8 mouse cellular contexts compared by ENCODE assay signal in genomic region chr5:76974207-76974553, GRCm38 (mm10). TPM values are rescaled to one million over a fixed set of nuclear protein-coding genes. Genes with fewer than 3 reads are reported as not detected.
DNase-seq lines count a peak whose midpoint lies in the region; ATAC-seq and TF ChIP-seq lines count a peak whose summit lies in the region.

No protein-coding gene starts in this region.

- H3K4me1 ChIP-seq in neural tube, embryonic 11.5 days (ENCODE audit: control insufficient read depth, insufficient read depth, low read length), result 0 out of 2 replicates have a peak, but pooled peaks cover 6% of the 10 kb centered on the region
- peaks cover 25% of the 10 kb centered on the region for H3K4me1 ChIP-seq in erythroblast, embryonic 14.5 days (ENCODE audit: control insufficient read depth)
- peaks cover 19% of the 10 kb centered on the region for H3K4me1 ChIP-seq in limb, embryonic 13.5 days
- no peaks in the 10 kb centered on the region for H3K4me1 ChIP-seq in olfactory bulb, adult 2 months (ENCODE audit: control insufficient read depth, insufficient read depth, low read length)

- H3K27me3 ChIP-seq in neural tube, embryonic 11.5 days (ENCODE audit: control insufficient read depth, insufficient read depth, low read length), result no peaks in the 10 kb centered on the region
- H3K27me3 ChIP-seq in erythroblast, embryonic 14.5 days (ENCODE audit: control insufficient read depth), result no peaks in the 10 kb centered on the region
- H3K27me3 ChIP-seq in limb, embryonic 13.5 days, result no peaks in the 10 kb centered on the region

- peak; percentile 8; the same call in 1 of the 2 replicates for ATAC-seq in neural tube, embryonic 11.5 days (ENCODE audit: insufficient read depth, low FRiP score, low TSS enrichment)
- no peak; the same call in none of the 2 replicates for ATAC-seq in limb, embryonic 13.5 days (ENCODE audit: low FRiP score, low read depth)

- WGBS in neural tube, embryonic 11.5 days, result 3% methylated on average over 17 of the region's 17 CpGs
- 3% methylated on average over 17 of the region's 17 CpGs for WGBS in limb, embryonic 13.5 days
- under 1% methylated on average over 17 of the region's 17 CpGs for WGBS in olfactory bulb, adult 2 months

- no peaks in the 10 kb centered on the region for H3K9me3 ChIP-seq in neural tube, embryonic 11.5 days (ENCODE audit: control insufficient read depth, low read length)
- H3K9me3 ChIP-seq in erythroblast, embryonic 14.5 days (ENCODE audit: control insufficient read depth, low read length), result no peaks in the 10 kb centered on the region
- no peaks in the 10 kb centered on the region for H3K9me3 ChIP-seq in limb, embryonic 13.5 days

- H3K27ac ChIP-seq in neural tube, embryonic 11.5 days (ENCODE audit: low read depth, low read length), result no peak overlapping the region
- no peak overlapping the region for H3K27ac ChIP-seq in limb, embryonic 13.5 days
- H3K27ac ChIP-seq in olfactory bulb, adult 2 months (ENCODE audit: insufficient read depth, low read depth, low read length), result no peak overlapping the region

- H3K36me3 ChIP-seq in neural tube, embryonic 11.5 days (ENCODE audit: control insufficient read depth, insufficient read depth, low read length), result peaks cover 5% of the 10 kb centered on the region; the same call in 1 of the 2 replicates
- peaks cover 58% of the 10 kb centered on the region for H3K36me3 ChIP-seq in erythroblast, embryonic 14.5 days (ENCODE audit: control insufficient read depth)
- H3K36me3 ChIP-seq in limb, embryonic 13.5 days, result peaks cover 40% of the 10 kb centered on the region

- H3K4me2 ChIP-seq in neural tube, embryonic 11.5 days (ENCODE audit: low read depth), result peak overlapping the region; percentile 92
- H3K4me2 ChIP-seq in limb, embryonic 13.5 days (replicated peaks), result peak overlapping the region; percentile 89

- peak overlapping the region; percentile 91 for H3K4me3 ChIP-seq in neural tube, embryonic 11.5 days (ENCODE audit: low read depth, low read length)
- peak overlapping the region; percentile 97 for H3K4me3 ChIP-seq in erythroblast, embryonic 14.5 days (replicated peaks)
- H3K4me3 ChIP-seq in limb, embryonic 13.5 days, result peak overlapping the region; percentile 94
- peak overlapping the region; percentile 95 for H3K4me3 ChIP-seq in olfactory bulb, adult 2 months (ENCODE audit: insufficient read depth, low read depth, low read length)

- H3K9ac ChIP-seq in neural tube, embryonic 11.5 days (ENCODE audit: low read length), result peak overlapping the region; percentile 86
- peak overlapping the region; percentile 82 for H3K9ac ChIP-seq in limb, embryonic 13.5 days

- DNase-seq in neural tube, embryonic 11.5 days (ENCODE audit: low spot score), result no peak
- DNase-seq in neural tube, embryonic 10.5 days (ENCODE audit: extremely low spot score, low spot score), result no peak
- DNase-seq in adrenal gland, postnatal 36 days, result no peak
- no peak for DNase-seq in cerebellum, postnatal 4 days (ENCODE audit: low spot score in 2 of 2)
- no peak for DNase-seq in thymus, postnatal 10 days (ENCODE audit: low spot score in 2 of 2)

- TF ChIP-seq POLR2A in olfactory bulb, adult 2 months (IDR thresholded peaks at IDR 0.05; ENCODE audit: insufficient read depth, low read depth, low read length), result no peak

- TF ChIP-seq CTCF in olfactory bulb, adult 2 months (IDR thresholded peaks at IDR 0.05; ENCODE audit: insufficient read depth, low read depth, low read length), result no peak

RNA-seq across cellular contexts. Expression of gene Srp72, which starts 0.3 kb away (rescaled TPM):
- polyA plus RNA-seq in neural tube, embryonic 11.5 days (2014; fragmentation: Nextera tagmentation; extraction: Ambion mirVana), result 80.7 and 84.3 TPM in 2 replicates
- 3.4 and 8.2 TPM in 2 replicates for polyA plus RNA-seq in erythroblast, embryonic 14.5 days (2012)
- 115 and 121 TPM in 2 replicates for polyA plus RNA-seq in limb, embryonic 13.5 days (2015; fragmentation: Nextera tagmentation; extraction: Ambion mirVana)
- not detected in 2 replicates for polyA plus RNA-seq in olfactory bulb, adult 2 months (2012; ENCODE audit: insufficient read depth, insufficient read length, low replicate concordance, missing spikeins)
- 100 to 1,000 TPM; 151 to 162 TPM for total RNA-seq in adrenal gland, postnatal 36 days (2021)

RNA-seq across cellular contexts. Expression of gene Ppat, which starts 22.8 kb away (rescaled TPM):
- polyA plus RNA-seq in neural tube, embryonic 11.5 days (2014; fragmentation: Nextera tagmentation; extraction: Ambion mirVana), result 38.5 and 40.8 TPM in 2 replicates
- polyA plus RNA-seq in erythroblast, embryonic 14.5 days (2012), result 0.37 and 0.49 TPM in 2 replicates
- polyA plus RNA-seq in limb, embryonic 13.5 days (2015; fragmentation: Nextera tagmentation; extraction: Ambion mirVana), result 23.9 and 25.4 TPM in 2 replicates
- not detected in 2 replicates for polyA plus RNA-seq in olfactory bulb, adult 2 months (2012; ENCODE audit: insufficient read depth, insufficient read length, low replicate concordance, missing spikeins)
- 10 to 100 TPM; 17.9 to 24.7 TPM for total RNA-seq in adrenal gland, postnatal 36 days (2021)

RNA-seq across cellular contexts. Expression of gene Paics, which starts 23.1 kb away (rescaled TPM):
- 375 and 378 TPM in 2 replicates for polyA plus RNA-seq in neural tube, embryonic 11.5 days (2014; fragmentation: Nextera tagmentation; extraction: Ambion mirVana)
- 5.0 and 5.7 TPM in 2 replicates for polyA plus RNA-seq in erythroblast, embryonic 14.5 days (2012)
- 321 and 323 TPM in 2 replicates for polyA plus RNA-seq in limb, embryonic 13.5 days (2015; fragmentation: Nextera tagmentation; extraction: Ambion mirVana)
- polyA plus RNA-seq in olfactory bulb, adult 2 months (2012; ENCODE audit: insufficient read depth, insufficient read length, low replicate concordance, missing spikeins), result not detected in 2 replicates
- total RNA-seq in adrenal gland, postnatal 36 days (2021), result 100 to 1,000 TPM; 174 to 239 TPM

RNA-seq across cellular contexts. Expression of gene Arl9, which starts 29.7 kb away (rescaled TPM):
- polyA plus RNA-seq in neural tube, embryonic 11.5 days (2014; fragmentation: Nextera tagmentation; extraction: Ambion mirVana), result not detected in 2 replicates
- polyA plus RNA-seq in erythroblast, embryonic 14.5 days (2012), result not detected in 2 replicates
- polyA plus RNA-seq in limb, embryonic 13.5 days (2015; fragmentation: Nextera tagmentation; extraction: Ambion mirVana), result not detected in 2 replicates
- not detected in 2 replicates for polyA plus RNA-seq in olfactory bulb, adult 2 months (2012; ENCODE audit: insufficient read depth, insufficient read length, low replicate concordance, missing spikeins)
- total RNA-seq in adrenal gland, postnatal 36 days (2021), result not detected

RNA-seq across cellular contexts. Expression of gene Thegl, which starts 41.6 kb away (rescaled TPM):
- 0.28 TPM in 1 of 2 replicates, not detected in the other for polyA plus RNA-seq in neural tube, embryonic 11.5 days (2014; fragmentation: Nextera tagmentation; extraction: Ambion mirVana)
- polyA plus RNA-seq in erythroblast, embryonic 14.5 days (2012), result 0.03 TPM in 1 of 2 replicates, not detected in the other
- 0.20 TPM in 1 of 2 replicates, not detected in the other for polyA plus RNA-seq in limb, embryonic 13.5 days (2015; fragmentation: Nextera tagmentation; extraction: Ambion mirVana)
- not detected in 2 replicates for polyA plus RNA-seq in olfactory bulb, adult 2 months (2012; ENCODE audit: insufficient read depth, insufficient read length, low replicate concordance, missing spikeins)
- not detected for total RNA-seq in adrenal gland, postnatal 36 days (2021)

Comparison
In these comparisons a context has a peak if more than half of its experiments do, and no peak if none do; other contexts are left out.
1. RNA of gene Ppat, which starts 22.8 kb away (polyA plus RNA-seq): 38.5 to 40.8 TPM in neural tube, embryonic 11.5 days and 23.9 to 25.4 TPM in limb, embryonic 13.5 days; 0.37 to 0.49 TPM in erythroblast, embryonic 14.5 days and not detected in olfactory bulb, adult 2 months; every median in the first group is over 10 times any median in the second.
2. Peak in every context shown above with its lines, with median percentiles within 50 percentile points of each other: H3K4me3 ChIP-seq.